Mouse (Mus musculus): Measurements from ENCODE around the gene Ccdc173. TPM values are rescaled to one million over a fixed set of nuclear protein-coding genes. Genes with fewer than 3 reads are reported as not detected.
A peak's percentile ranks its signal among the peaks of the same experiment; 100 is the strongest.

Gene Ccdc173
- total and polyA plus RNA-seq, 2 experiments from 2014 or later: 1.1 to 2.0 TPM

- H3K27ac ChIP-seq (ENCODE audit: low read depth, low read length): no peak overlapping the region
- H3K4me3 ChIP-seq (ENCODE audit: low read depth, low read length): no peak overlapping the region
- DNase-seq (ENCODE audit: low spot score) (no peak), ATAC-seq (ENCODE audit: low FRiP score) (no peak)
- no peak overlapping the region for H3K4me2 ChIP-seq (ENCODE audit: low read depth, low read length, poor library complexity, severe bottlenecking)
- H3K36me3 ChIP-seq (ENCODE audit: insufficient read depth, low read length): no peaks in the 10 kb centered on the region
- H3K27me3 ChIP-seq (ENCODE audit: insufficient read depth, low read length): no peaks in the 10 kb centered on the region
- H3K9me3 ChIP-seq (ENCODE audit: low read length): no peaks in the 10 kb centered on the region
- TF ChIP-seq CTCF (IDR thresholded peaks at IDR 0.05): no peak
- no peak overlapping the region for H3K9ac ChIP-seq (replicated peaks; ENCODE audit: low read length, poor library complexity, severe bottlenecking)
- WGBS: 69% methylated on average over 8 of the region's 8 CpGs
- no peaks in the 10 kb centered on the region for H3K4me1 ChIP-seq (ENCODE audit: insufficient read depth, low read length)
These were observed 14.4 kb upstream of the Ccdc173 start for GRCm38 (mm10) chr2:69803756-69804155.

GRCm38 (mm10) chr2:69802911-69803312 lies 13.5 kb upstream of the Ccdc173 start:
- no peaks in the 10 kb centered on the region for H3K4me1 ChIP-seq (ENCODE audit: insufficient read depth, low read length)
- H3K4me2 ChIP-seq (ENCODE audit: low read depth, low read length, poor library complexity, severe bottlenecking): no peak overlapping the region
- H3K9me3 ChIP-seq (ENCODE audit: low read length): no peaks in the 10 kb centered on the region
- no peak overlapping the region for H3K4me3 ChIP-seq (ENCODE audit: low read depth, low read length)
- DNase-seq (ENCODE audit: low spot score): no peak
- 0 out of 2 replicates have a peak, but pooled peaks have one; percentile 31 for ATAC-seq (ENCODE audit: low FRiP score)
- no peaks in the 10 kb centered on the region for H3K36me3 ChIP-seq (ENCODE audit: insufficient read depth, low read length)
- TF ChIP-seq CTCF (IDR thresholded peaks at IDR 0.05): peak; percentile 53
- 54% methylated on average over 5 of the region's 5 CpGs for WGBS
- H3K9ac ChIP-seq (replicated peaks; ENCODE audit: low read length, poor library complexity, severe bottlenecking): no peak overlapping the region
- no peak overlapping the region for H3K27ac ChIP-seq (ENCODE audit: low read depth, low read length)
- no peaks in the 10 kb centered on the region for H3K27me3 ChIP-seq (ENCODE audit: insufficient read depth, low read length)

GRCm38 (mm10) chr2:69790722-69791121 lies 1.3 kb upstream of the Ccdc173 start:
- ATAC-seq (ENCODE audit: low FRiP score) (no peak), DNase-seq (ENCODE audit: low spot score) (no peak)
- Histone ChIP-seq H3K4me3 (ENCODE audit: low read depth, low read length) (no peak overlapping the region), H3K9me3 (ENCODE audit: low read length) (no peaks in the 10 kb centered on the region), H3K4me1 (ENCODE audit: insufficient read depth, low read length) (no peaks in the 10 kb centered on the region), H3K27ac (ENCODE audit: low read depth, low read length) (no peak overlapping the region), H3K9ac (replicated peaks; ENCODE audit: low read length, poor library complexity, severe bottlenecking) (no peak overlapping the region), H3K4me2 (ENCODE audit: low read depth, low read length, poor library complexity, severe bottlenecking) (peak overlapping the region; percentile 83), H3K36me3 (ENCODE audit: insufficient read depth, low read length) (peaks cover 7% of the 10 kb centered on the region; the same call in 1 of the 2 replicates), H3K27me3 (ENCODE audit: insufficient read depth, low read length) (no peaks in the 10 kb centered on the region)
- TF ChIP-seq CTCF (IDR thresholded peaks at IDR 0.05): no peak
- 77% methylated on average over 4 of the region's 4 CpGs for WGBS

DNA sequence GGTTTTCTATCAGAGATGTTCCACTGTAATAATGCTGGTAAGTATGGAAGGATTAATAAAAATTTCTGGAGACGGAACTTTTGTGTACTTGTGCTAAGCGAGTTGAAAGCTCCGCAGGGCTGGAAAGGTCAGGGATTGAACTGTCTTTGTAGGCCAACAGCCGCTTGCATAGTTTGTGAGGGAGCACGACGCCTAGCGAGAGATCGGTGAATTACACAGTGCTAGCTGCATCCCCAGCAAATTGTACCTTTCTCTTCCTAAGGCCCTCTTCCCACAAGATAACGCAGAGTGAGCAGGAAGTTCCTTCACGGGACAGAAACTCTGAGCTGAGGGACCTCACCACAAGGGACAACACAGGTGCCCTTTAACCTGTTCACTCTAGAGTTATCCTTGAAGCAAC lies 910 bp upstream of the Ccdc173 start:
- Histone ChIP-seq H3K36me3 (ENCODE audit: insufficient read depth, low read length) (0 out of 2 replicates have a peak, but pooled peaks cover 3% of the 10 kb centered on the region), H3K4me3 (ENCODE audit: low read depth, low read length) (peak overlapping the region; percentile 67), H3K27ac (ENCODE audit: low read depth, low read length) (no peak overlapping the region; the same call in 1 of the 2 replicates), H3K27me3 (ENCODE audit: insufficient read depth, low read length) (no peaks in the 10 kb centered on the region), H3K9me3 (ENCODE audit: low read length) (no peaks in the 10 kb centered on the region), H3K4me2 (ENCODE audit: low read depth, low read length, poor library complexity, severe bottlenecking) (peak overlapping the region; percentile 83), H3K9ac (replicated peaks; ENCODE audit: low read length, poor library complexity, severe bottlenecking) (no peak overlapping the region), H3K4me1 (ENCODE audit: insufficient read depth, low read length) (no peaks in the 10 kb centered on the region)
- DNase-seq (ENCODE audit: low spot score) (peak; percentile 80), ATAC-seq (ENCODE audit: low FRiP score) (peak; percentile 42; the same call in 1 of the 2 replicates)
- 2% methylated on average over 10 of the region's 10 CpGs for WGBS
- TF ChIP-seq CTCF (IDR thresholded peaks at IDR 0.05): peak; percentile 80

- Histone ChIP-seq H3K36me3 (ENCODE audit: insufficient read depth, low read length) (0 out of 2 replicates have a peak, but pooled peaks cover 3% of the 10 kb centered on the region), H3K9me3 (ENCODE audit: low read length) (no peaks in the 10 kb centered on the region), H3K4me3 (ENCODE audit: low read depth, low read length) (peak overlapping the region; percentile 67), H3K4me2 (ENCODE audit: low read depth, low read length, poor library complexity, severe bottlenecking) (peak overlapping the region; percentile 83), H3K27ac (ENCODE audit: low read depth, low read length) (peak overlapping the region; percentile 86), H3K9ac (replicated peaks; ENCODE audit: low read length, poor library complexity, severe bottlenecking) (peak overlapping the region; percentile 66), H3K4me1 (ENCODE audit: insufficient read depth, low read length) (no peaks in the 10 kb centered on the region), H3K27me3 (ENCODE audit: insufficient read depth, low read length) (no peaks in the 10 kb centered on the region)
- WGBS: 29% methylated on average over 9 of the region's 9 CpGs
- DNase-seq (ENCODE audit: low spot score) (no peak), ATAC-seq (ENCODE audit: low FRiP score) (peak; percentile 34; the same call in 1 of the 2 replicates)
- no peak for TF ChIP-seq CTCF (IDR thresholded peaks at IDR 0.05)
These were observed 401 bp downstream of the Ccdc173 start for GRCm38 (mm10) chr2:69788974-69789373.

DNA sequence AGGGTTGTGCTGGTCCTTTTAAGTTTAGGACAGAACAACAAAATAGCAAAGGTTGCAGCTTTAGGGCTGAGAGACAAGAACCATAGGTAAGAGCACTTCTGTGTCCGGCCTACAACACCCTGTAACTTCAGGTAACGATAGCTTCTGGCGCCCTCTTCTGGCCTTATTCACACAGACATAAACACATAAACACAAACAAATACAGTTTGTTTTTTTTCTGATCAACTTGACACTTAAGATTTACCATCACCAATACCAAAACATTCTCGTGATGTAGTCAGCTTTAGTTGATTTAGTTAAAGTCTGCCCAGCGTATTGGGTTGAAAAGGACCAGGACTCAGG lies 10.6 kb downstream of the Ccdc173 start:
- peak; percentile 50 for TF ChIP-seq CTCF (IDR thresholded peaks at IDR 0.05)
- ATAC-seq (ENCODE audit: low FRiP score) (no peak), DNase-seq (ENCODE audit: low spot score) (peak; percentile 24)
- Histone ChIP-seq H3K4me3 (ENCODE audit: low read depth, low read length) (no peak overlapping the region), H3K9ac (replicated peaks; ENCODE audit: low read length, poor library complexity, severe bottlenecking) (no peak overlapping the region), H3K27me3 (ENCODE audit: insufficient read depth, low read length) (no peaks in the 10 kb centered on the region), H3K36me3 (ENCODE audit: insufficient read depth, low read length) (peaks cover 3% of the 10 kb centered on the region; the same call in 1 of the 2 replicates), H3K9me3 (ENCODE audit: low read length) (no peaks in the 10 kb centered on the region), H3K4me2 (ENCODE audit: low read depth, low read length, poor library complexity, severe bottlenecking) (no peak overlapping the region), H3K27ac (ENCODE audit: low read depth, low read length) (no peak overlapping the region), H3K4me1 (ENCODE audit: insufficient read depth, low read length) (no peaks in the 10 kb centered on the region)
- WGBS: 43% methylated on average over 5 of the region's 5 CpGs

Measured in midbrain, postnatal 0 days (tissue).